Mouse (Mus musculus) embryonic facial prominence, embryonic 10.5 days (tissue): Measurements from ENCODE around the gene Lrrc42. TPM values are rescaled to one million over a fixed set of nuclear protein-coding genes. Genes with fewer than 3 reads are reported as not detected.
A peak's percentile ranks its signal among the peaks of the same experiment; 100 is the strongest.

ENCODE experiments used
- DNase-seq: peaks from one replicate; pipeline ENCODE4 v3.0.0-alpha.2; 2017; ENCODE audit warnings: low spot score
- H3K27ac ChIP-seq: fragments of 300-500 bp; sonication (generic); replicated peaks from 2 replicates; pipeline ENCODE4 v1.5.1; 2016; ENCODE audit warnings: mild to moderate bottlenecking
- H3K27me3 ChIP-seq: fragments of 300-500 bp; sonication (generic); replicated peaks from 2 replicates; pipeline ENCODE4 v1.6.1; 2016; ENCODE audit warnings: low read depth, mild to moderate bottlenecking; ENCODE audit not compliant: poor library complexity, severe bottlenecking
- H3K36me3 ChIP-seq: fragments of 300-500 bp; sonication (generic); replicated peaks from 2 replicates; pipeline ENCODE4 v1.6.1; 2016; ENCODE audit warnings: mild to moderate bottlenecking, moderate library complexity
- H3K4me1 ChIP-seq: fragments of 300-500 bp; sonication (generic); 2 replicates; pipeline ENCODE4 v1.6.1; 2016
- H3K4me3 ChIP-seq: fragments of 300-500 bp; sonication (generic); 2 replicates; pipeline ENCODE4 v1.5.1; 2016; ENCODE audit warnings: mild to moderate bottlenecking, moderate library complexity
- H3K9me3 ChIP-seq: fragments of 300-500 bp; sonication (generic); 2 replicates; pipeline ENCODE4 v1.6.1; 2016; ENCODE audit warnings: mild to moderate bottlenecking
- WGBS: fragments of 180-500 bp; shearing (Covaris S2); methylation state at CpG from one replicate; pipeline ENCODE4 v1.1.7; 2016; 5-methylcytosine and 5-hydroxymethylcytosine counted together
- polyA plus RNA-seq: library from polyadenylated mRNA; unstranded; fragments of >200 nt; fragmentation: Nextera tagmentation; extraction: Ambion mirVana; gene quantifications from 2 replicates; pipeline ENCODE4 v1.2.1, GENCODE M21; 2016

Lrrc42 gene
- polyA plus RNA-seq, 1 experiment from 2014 or later: 83.3 TPM

DNA sequence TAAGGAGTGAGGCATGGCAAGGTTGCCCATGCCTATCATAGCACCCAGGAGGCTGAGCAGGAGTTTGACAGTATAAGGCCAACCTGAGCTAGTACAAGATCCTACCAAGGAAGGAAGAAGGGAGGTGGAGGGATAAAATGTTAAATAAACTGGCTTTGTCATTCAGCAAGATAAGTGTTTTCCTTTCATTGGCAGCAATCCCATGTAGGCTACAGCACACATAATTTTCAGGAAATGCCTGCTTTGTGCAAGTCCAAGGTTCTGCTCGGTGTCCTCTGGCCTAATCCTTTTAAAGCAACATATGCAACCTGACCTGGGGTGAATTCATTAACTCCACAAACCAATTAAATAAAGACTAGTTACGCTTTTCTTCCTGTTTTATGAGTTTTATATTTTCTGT, 8.0 kb downstream of the Lrrc42 start:
- 78% methylated on average over 2 of the region's 2 CpGs for WGBS
- Histone ChIP-seq H3K27me3 (no peaks in the 10 kb centered on the region), H3K36me3 (peaks cover 63% of the 10 kb centered on the region), H3K4me3 (no peak overlapping the region), H3K4me1 (peaks cover 7% of the 10 kb centered on the region), H3K27ac (no peak overlapping the region), H3K9me3 (no peaks in the 10 kb centered on the region)
- DNase-seq: no peak

GRCm38 (mm10) chr4:107243365-107244333, 9.7 kb downstream of the Lrrc42 start:
- Histone ChIP-seq H3K36me3 (peaks cover 79% of the 10 kb centered on the region), H3K27me3 (no peaks in the 10 kb centered on the region), H3K9me3 (no peaks in the 10 kb centered on the region), H3K27ac (no peak overlapping the region), H3K4me3 (no peak overlapping the region), H3K4me1 (no peaks in the 10 kb centered on the region)
- DNase-seq: no peak
- 82% methylated on average over 6 of the region's 6 CpGs for WGBS

- Histone ChIP-seq H3K36me3 (peaks cover 94% of the 10 kb centered on the region), H3K9me3 (no peaks in the 10 kb centered on the region), H3K27me3 (no peaks in the 10 kb centered on the region), H3K4me1 (no peaks in the 10 kb centered on the region), H3K4me3 (no peak overlapping the region), H3K27ac (no peak overlapping the region)
- DNase-seq: no peak
- 96% methylated on average over 6 of the region's 6 CpGs for WGBS
These were observed 13.1 kb downstream of the Lrrc42 start for GRCm38 (mm10) chr4:107240196-107240595.

- Histone ChIP-seq H3K9me3 (no peaks in the 10 kb centered on the region), H3K4me1 (no peaks in the 10 kb centered on the region), H3K4me3 (no peak overlapping the region), H3K36me3 (peaks cover 96% of the 10 kb centered on the region), H3K27ac (no peak overlapping the region), H3K27me3 (no peaks in the 10 kb centered on the region)
- WGBS: 90% methylated on average over 2 of the region's 2 CpGs
- DNase-seq: no peak
These were observed 15.1 kb downstream of the Lrrc42 start for GRCm38 (mm10) chr4:107238253-107238652.

DNA sequence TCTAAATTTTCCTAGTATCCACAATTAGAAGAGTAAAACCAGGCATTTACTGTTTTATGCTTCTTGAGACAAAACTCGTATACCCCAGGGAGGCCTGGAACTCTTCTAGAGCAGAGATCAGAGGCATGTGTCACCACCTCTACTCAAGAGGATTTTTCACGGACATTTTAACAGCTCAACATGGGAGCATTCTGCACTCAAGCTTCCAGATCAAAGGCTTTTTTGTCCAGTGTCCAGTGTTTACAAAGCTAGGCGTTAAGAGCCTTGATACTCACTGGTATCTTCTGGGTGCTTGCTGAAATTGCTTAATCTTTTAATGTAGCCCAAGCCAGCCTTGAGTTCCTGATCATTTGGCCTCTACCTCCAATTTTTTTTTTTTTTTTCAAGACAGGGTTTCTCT, 21.1 kb downstream of the Lrrc42 start:
- Histone ChIP-seq H3K27ac (no peak overlapping the region), H3K4me3 (no peak overlapping the region), H3K4me1 (no peaks in the 10 kb centered on the region), H3K36me3 (peaks cover 64% of the 10 kb centered on the region), H3K9me3 (no peaks in the 10 kb centered on the region), H3K27me3 (no peaks in the 10 kb centered on the region)
- 75% methylated on average over 3 of the region's 3 CpGs for WGBS
- no peak for DNase-seq

- peaks cover 7% of the 10 kb centered on the region; the same call in 1 of the 2 replicates for H3K36me3 ChIP-seq
- H3K9me3 ChIP-seq: no peaks in the 10 kb centered on the region
- WGBS: 85% methylated on average over 2 of the region's 2 CpGs
- H3K4me3 ChIP-seq: no peak overlapping the region
- no peak for DNase-seq
- H3K4me1 ChIP-seq: peaks cover 3% of the 10 kb centered on the region; the same call in 1 of the 2 replicates
- no peak overlapping the region for H3K27ac ChIP-seq
- no peaks in the 10 kb centered on the region for H3K27me3 ChIP-seq
These were observed 27.0 kb downstream of the Lrrc42 start for GRCm38 (mm10) chr4:107226313-107226712.

DNA sequence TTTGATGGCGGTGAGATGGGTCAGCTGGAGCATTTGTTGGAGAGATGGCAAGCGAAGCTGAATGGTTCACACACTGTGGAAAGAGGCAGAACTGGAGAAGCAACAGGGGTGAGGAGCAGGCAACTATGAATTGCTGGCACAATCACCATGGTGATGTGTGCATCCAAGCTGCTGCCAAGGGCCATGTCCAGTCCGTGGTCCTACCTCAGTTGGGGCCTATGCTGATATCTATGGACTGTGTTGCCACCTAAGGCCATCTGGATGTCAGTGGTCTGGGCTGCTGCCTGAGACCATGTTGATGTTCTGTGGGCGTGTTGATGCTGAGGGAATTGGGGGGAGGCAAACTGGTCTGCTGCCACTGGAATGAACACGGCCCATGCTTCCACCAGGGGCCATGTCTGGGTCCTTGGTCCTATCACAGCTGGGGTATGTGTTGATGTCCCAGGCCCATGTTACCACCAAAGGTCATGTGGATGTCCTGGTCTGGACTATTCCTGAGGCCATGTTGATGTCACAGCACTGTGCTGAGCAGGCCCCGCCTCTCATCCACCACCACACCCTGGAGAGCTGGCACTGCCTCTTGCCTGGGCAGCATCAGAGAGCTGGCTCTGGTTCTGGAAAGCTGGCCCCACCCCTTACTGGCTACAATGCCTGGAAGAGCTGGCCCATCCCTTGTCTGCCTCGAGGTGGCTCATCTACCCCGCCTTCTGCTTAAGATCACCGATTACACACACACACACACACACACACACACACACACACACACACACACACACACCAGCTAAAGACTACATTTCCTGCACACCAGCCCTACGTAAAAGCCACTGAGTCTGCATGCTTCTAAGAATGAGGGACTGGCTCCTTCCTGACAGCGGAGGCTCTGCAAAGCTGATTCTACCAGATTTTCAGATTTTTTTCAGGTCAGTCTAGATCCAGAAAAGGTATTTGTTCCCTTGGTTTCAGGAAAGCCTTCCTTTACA, 29.8 kb downstream of the Lrrc42 start:
- WGBS: 88% methylated on average over 11 of the region's 11 CpGs
- H3K9me3 ChIP-seq: no peaks in the 10 kb centered on the region
- H3K27ac ChIP-seq: no peak overlapping the region
- H3K27me3 ChIP-seq: no peaks in the 10 kb centered on the region
- peaks cover 3% of the 10 kb centered on the region; the same call in 1 of the 2 replicates for H3K4me1 ChIP-seq
- H3K4me3 ChIP-seq: no peak overlapping the region
- DNase-seq: no peak
- H3K36me3 ChIP-seq: no peaks in the 10 kb centered on the region

- Histone ChIP-seq H3K36me3 (no peaks in the 10 kb centered on the region), H3K4me3 (no peak overlapping the region), H3K4me1 (peaks cover 3% of the 10 kb centered on the region; the same call in 1 of the 2 replicates), H3K27me3 (no peaks in the 10 kb centered on the region), H3K9me3 (no peaks in the 10 kb centered on the region), H3K27ac (no peak overlapping the region)
- 89% methylated on average over 5 of the region's 5 CpGs for WGBS
- DNase-seq: no peak
These were observed 31.8 kb downstream of the Lrrc42 start for GRCm38 (mm10) chr4:107221524-107221923.

- Histone ChIP-seq H3K9me3 (no peaks in the 10 kb centered on the region), H3K27me3 (no peaks in the 10 kb centered on the region), H3K4me1 (peaks cover 9% of the 10 kb centered on the region), H3K27ac (no peak overlapping the region), H3K36me3 (no peaks in the 10 kb centered on the region), H3K4me3 (no peak overlapping the region)
- WGBS: 87% methylated on average over 9 of the region's 9 CpGs
- DNase-seq: no peak
These were observed 35.8 kb downstream of the Lrrc42 start for GRCm38 (mm10) chr4:107217574-107217973.

DNA sequence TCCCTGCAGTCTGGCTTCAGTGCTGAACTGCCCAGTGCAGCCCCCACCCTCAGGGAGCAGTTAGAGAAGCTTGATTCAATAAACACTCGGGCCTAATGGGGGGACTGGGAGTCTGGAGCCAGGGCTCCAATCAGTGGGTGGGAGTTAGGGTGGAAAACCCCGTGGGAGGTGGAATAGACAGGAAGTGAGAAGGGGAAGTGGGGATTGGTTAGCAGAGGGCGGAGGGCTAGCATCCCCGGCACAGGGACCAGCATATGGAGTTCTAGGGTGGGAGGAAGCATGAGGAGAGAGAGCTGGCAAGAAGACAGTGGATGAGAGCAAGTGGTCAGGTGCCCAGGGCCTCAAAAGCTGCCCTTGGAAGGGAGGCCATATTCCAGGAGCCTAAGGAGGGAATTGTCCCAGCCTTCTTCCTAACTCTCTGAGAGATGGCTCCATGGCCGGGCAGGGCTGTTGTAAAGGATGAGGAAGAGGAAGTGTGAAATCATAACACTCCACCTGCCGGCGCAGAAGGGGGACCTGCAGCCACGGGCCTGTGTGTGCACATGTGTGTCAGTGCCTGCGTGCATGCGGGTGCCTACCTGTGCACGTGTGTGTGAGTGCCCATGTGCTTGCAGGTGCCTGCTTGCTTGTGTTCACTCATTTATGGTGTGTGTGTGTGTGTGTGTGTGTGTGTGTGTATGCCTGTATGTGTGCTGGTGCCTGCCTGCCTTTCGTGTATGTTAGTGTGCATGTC, 39.9 kb downstream of the Lrrc42 start:
- Histone ChIP-seq H3K4me3 (no peak overlapping the region), H3K9me3 (no peaks in the 10 kb centered on the region), H3K36me3 (peaks cover 9% of the 10 kb centered on the region; the same call in 1 of the 2 replicates), H3K4me1 (peaks cover 11% of the 10 kb centered on the region), H3K27ac (no peak overlapping the region; the same call in 1 of the 2 replicates), H3K27me3 (no peaks in the 10 kb centered on the region)
- no peak for DNase-seq
- WGBS: 79% methylated on average over 12 of the region's 12 CpGs

- peaks cover 22% of the 10 kb centered on the region for H3K36me3 ChIP-seq
- WGBS: 87% methylated on average over 5 of the region's 5 CpGs
These were observed 41.4 kb downstream of the Lrrc42 start for GRCm38 (mm10) chr4:107211936-107212335.

DNA sequence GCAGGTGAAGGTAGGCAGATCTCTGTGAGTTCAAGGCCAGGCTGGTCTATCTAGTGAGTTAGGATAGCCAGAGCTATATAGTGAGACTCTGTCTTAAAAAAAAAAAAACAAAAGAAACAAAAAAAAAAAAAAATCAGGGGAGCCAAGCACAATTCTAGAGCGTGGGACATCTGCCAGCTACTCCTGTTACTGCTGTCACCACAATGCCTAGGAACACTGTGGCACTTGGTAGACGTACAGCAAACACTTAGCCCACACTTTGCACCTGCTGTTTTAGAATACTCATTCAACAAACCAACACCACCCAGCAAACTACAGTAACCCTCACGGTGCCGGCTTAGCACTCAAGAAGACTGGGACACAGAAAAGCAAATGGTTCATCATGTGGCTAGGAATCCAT, 41.9 kb downstream of the Lrrc42 start:
- H3K27me3 ChIP-seq: no peaks in the 10 kb centered on the region
- no peak overlapping the region for H3K27ac ChIP-seq
- peaks cover 11% of the 10 kb centered on the region for H3K4me1 ChIP-seq
- H3K36me3 ChIP-seq: peaks cover 27% of the 10 kb centered on the region
- 83% methylated on average over 4 of the region's 4 CpGs for WGBS
- DNase-seq: no peak
- H3K9me3 ChIP-seq: no peaks in the 10 kb centered on the region
- no peak overlapping the region for H3K4me3 ChIP-seq

More at GRCm38 (mm10) chr4:107211936-107212335, 41.4 kb downstream of the Lrrc42 start:
- no peak for DNase-seq
- Histone ChIP-seq H3K4me3 (no peak overlapping the region), H3K4me1 (peaks cover 11% of the 10 kb centered on the region), H3K27me3 (no peaks in the 10 kb centered on the region), H3K9me3 (no peaks in the 10 kb centered on the region), H3K27ac (0 out of 2 replicates have a peak overlapping the region, but pooled peaks have one; percentile 2)
